Mouse (Mus musculus): Measurements from ENCODE around the gene Scgb1b7. TPM values are rescaled to one million over a fixed set of nuclear protein-coding genes. Genes with fewer than 3 reads are reported as not detected.
"Not testable (repeated sequence)": the region's sequence is repeated elsewhere in the genome, so short reads cannot be mapped to it uniquely, and the experiment has no call there.

Gene Scgb1b7
- polyA plus RNA-seq (2012; rRNA removed) = not detected in 2 replicates

GRCm38 (mm10) chr7:31712365-31712764 lies at the start of gene Scgb1b7:
TSS of gene Scgb1b7 (plus strand) at chr7:31712665.
- not testable (repeated sequence) for H3K4me1 ChIP-seq (ENCODE audit: control insufficient read depth, insufficient read depth, low read length); H3K4me3 ChIP-seq (replicated peaks; ENCODE audit: insufficient read depth, low read depth, low read length); H3K27ac ChIP-seq (ENCODE audit: insufficient read depth, low read length); DNase-seq; H3K27me3 ChIP-seq (ENCODE audit: control insufficient read depth, insufficient read depth, low read length)
- WGBS = 89% methylated on average over 4 of the region's 5 CpGs

GRCm38 (mm10) chr7:31705657-31706056 lies 6.8 kb upstream of the Scgb1b7 start, which contains the start of gene Scgb2b7:
TSS of gene Scgb2b7 (minus strand) at chr7:31705757.
- H3K4me3 ChIP-seq (replicated peaks; ENCODE audit: insufficient read depth, low read depth, low read length); DNase-seq; H3K27me3 ChIP-seq (ENCODE audit: control insufficient read depth, insufficient read depth, low read length); H3K4me1 ChIP-seq (ENCODE audit: control insufficient read depth, insufficient read depth, low read length); H3K27ac ChIP-seq (ENCODE audit: insufficient read depth, low read length): not testable (repeated sequence)

Other genes starting within 250 kb of the Scgb1b7 start
- not detected in 2 replicates for gene Scgb2b7, start 6.9 kb upstream of the Scgb1b7 start, polyA plus RNA-seq (2012; rRNA removed)

All from cerebellum, adult 2 months (tissue).